22 mouse cellular contexts compared by ENCODE assay signal in genomic region chr16:32567282-32567681, GRCm38 (mm10).
"Had no signal": no experiment of that assay in that cellular context is flagged by ENCODE, and none has a peak within 500 bp of the region (broad histone marks: within the 10 kb centered on the region; RNA-seq: fewer than 3 reads in every experiment).

No protein-coding gene starts in this region.

- H3K4me3 ChIP-seq: limb, embryonic 12.5 days; limb, embryonic 15.5 days; liver, embryonic 15.5 days; megakaryocyte, embryonic 14.5 days; midbrain, embryonic 10.5 days; midbrain, embryonic 13.5 days; neural tube, embryonic 12.5 days; neural tube, embryonic 15.5 days had no signal

- ATAC-seq: inflammation-experienced regulatory T-cells, adult 6 months; intestine, embryonic 16.5 days; lung, postnatal 0 days; midbrain, embryonic 13.5 days had no signal

- H3K4me2 ChIP-seq: limb, embryonic 12.5 days; limb, embryonic 15.5 days; liver, embryonic 15.5 days; lung, embryonic 14.5 days; midbrain, embryonic 13.5 days; neural tube, embryonic 12.5 days; neural tube, embryonic 15.5 days had no signal

- DNase-seq: kidney, adult 18-20 months; kidney, adult 9 months; kidney, postnatal 14 days; kidney, postnatal 4 days; left cerebral cortex, postnatal 4 days; lung, embryonic 14.5 days; retina, postnatal 1 day; right cerebral cortex, postnatal 25 days; spleen, adult 18-20 months; thymus, adult 2 months had no signal

- H3K27ac ChIP-seq: limb, embryonic 12.5 days; limb, embryonic 15.5 days; liver, embryonic 15.5 days; midbrain, embryonic 10.5 days; midbrain, embryonic 13.5 days; neural tube, embryonic 12.5 days; neural tube, embryonic 15.5 days; stomach, postnatal 0 days had no signal

- H3K9ac ChIP-seq: limb, embryonic 12.5 days; limb, embryonic 15.5 days; liver, embryonic 15.5 days; lung, embryonic 14.5 days; midbrain, embryonic 13.5 days; neural tube, embryonic 12.5 days; neural tube, embryonic 15.5 days had no signal

- H3K9me3 ChIP-seq: limb, embryonic 12.5 days; limb, embryonic 15.5 days; liver, embryonic 15.5 days; midbrain, embryonic 10.5 days; midbrain, embryonic 13.5 days; neural tube, embryonic 12.5 days; neural tube, embryonic 15.5 days had no signal

- H3K27me3 ChIP-seq: limb, embryonic 12.5 days; limb, embryonic 15.5 days; liver, embryonic 15.5 days; midbrain, embryonic 13.5 days; neural tube, embryonic 12.5 days; neural tube, embryonic 15.5 days had no signal

- H3K36me3 ChIP-seq: limb, embryonic 12.5 days; limb, embryonic 15.5 days; liver, embryonic 15.5 days; midbrain, embryonic 10.5 days; midbrain, embryonic 13.5 days; neural tube, embryonic 12.5 days; neural tube, embryonic 15.5 days had no signal

- H3K4me1 ChIP-seq: limb, embryonic 12.5 days; limb, embryonic 15.5 days; midbrain, embryonic 13.5 days; neural tube, embryonic 12.5 days; neural tube, embryonic 15.5 days had no signal
